Mouse (Mus musculus) 3T3-L1 (cell line): ENCODE data around the gene Il2rb.
A peak's percentile ranks its signal among the peaks of the same experiment; 100 is the strongest.

Experiments
- DNase-seq: peaks from one replicate; pipeline ENCODE4 v3.0.0-alpha.2; 2015; ENCODE audit warnings: low read depth, low spot score

Il2rb gene

DNA sequence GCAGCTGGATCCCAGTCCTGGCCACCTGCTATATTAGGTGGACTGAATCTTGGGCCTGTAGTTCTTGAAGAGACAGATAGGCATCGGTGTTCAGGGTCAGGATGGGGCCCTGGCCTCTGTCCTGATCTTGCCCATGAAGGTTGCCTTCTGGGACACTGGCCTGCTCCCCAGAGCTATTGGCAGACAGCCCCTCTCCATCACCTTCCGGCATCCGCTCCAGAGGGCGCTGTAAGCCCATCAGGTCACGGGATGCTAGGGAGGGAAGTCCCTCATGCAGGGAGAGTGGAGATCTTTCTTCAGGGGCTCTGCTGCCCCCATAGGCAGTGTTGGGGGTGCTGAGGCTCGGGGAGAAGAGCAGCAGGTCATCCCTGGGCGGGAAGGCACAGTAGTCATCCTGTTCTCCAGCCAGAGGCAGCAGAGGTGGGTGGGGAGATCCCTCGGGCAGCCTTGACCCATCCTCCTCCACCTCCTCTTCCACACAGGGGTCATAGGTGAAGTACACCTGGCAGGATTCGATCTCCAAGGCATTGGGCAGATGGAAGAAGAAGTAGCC, 13.5 kb downstream of the Il2rb start:
- DNase-seq: no peak

DNA sequence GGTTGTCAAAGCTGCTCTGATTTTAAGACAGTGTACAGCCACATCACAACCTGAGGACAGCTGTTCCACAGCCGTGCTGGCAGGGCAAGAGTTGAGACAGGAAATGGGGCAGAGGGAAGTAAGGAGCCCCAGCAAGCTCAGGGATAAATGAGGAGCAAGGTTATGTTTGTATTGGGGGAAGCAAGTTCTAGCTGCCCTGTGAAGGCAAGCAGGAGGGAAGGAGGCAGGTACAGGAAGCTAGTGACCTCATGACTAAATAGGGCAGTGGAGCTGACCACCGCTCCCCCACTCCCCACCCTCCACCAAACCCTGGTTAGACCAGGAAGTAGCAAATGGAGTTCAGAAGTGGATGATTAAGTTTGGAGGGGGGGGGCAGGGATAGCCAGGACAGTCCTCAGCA, 14.1 kb downstream of the Il2rb start:
- no peak for DNase-seq

DNA sequence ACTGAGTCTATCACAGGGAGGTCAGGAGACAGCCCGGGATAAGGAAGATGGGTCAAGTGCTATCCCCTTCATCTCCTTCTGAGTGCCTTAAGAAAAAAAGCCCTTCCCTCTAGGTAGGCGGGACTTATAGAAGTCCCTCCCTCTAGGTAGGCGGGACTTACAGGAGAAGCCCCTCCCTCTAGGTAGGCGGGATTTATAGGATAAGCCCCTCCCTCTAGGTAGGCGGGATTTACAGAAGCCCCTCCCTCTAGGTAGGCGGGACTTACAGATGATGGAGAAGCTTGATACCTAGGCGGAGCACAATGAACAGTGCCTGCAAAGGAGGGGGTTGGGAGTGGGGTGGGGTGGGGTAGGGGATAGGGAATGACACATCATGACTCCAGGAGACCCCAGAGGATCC, 15.0 kb downstream of the Il2rb start:
- peak; percentile 8 for DNase-seq

DNA sequence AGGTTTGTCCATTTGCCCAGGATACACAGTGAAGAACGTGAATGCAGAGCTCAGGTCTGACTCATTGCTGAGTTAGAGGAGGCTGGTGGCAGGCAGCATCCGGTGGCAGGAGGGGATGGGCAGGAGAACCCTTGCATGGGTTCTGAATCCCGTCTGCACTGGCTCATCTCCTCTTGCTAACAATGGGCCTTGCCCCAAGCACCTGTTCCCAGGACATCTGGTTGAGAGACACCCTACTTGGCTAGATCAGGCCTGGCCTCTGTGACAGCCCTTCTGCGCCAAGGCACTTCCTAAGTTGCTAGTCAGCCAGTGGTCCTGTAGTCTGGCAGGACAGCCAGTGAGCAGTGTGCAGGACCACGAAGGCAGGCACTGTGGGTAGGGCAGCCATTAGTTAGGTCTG, 15.6 kb downstream of the Il2rb start:
- peak; percentile 43 for DNase-seq

DNA sequence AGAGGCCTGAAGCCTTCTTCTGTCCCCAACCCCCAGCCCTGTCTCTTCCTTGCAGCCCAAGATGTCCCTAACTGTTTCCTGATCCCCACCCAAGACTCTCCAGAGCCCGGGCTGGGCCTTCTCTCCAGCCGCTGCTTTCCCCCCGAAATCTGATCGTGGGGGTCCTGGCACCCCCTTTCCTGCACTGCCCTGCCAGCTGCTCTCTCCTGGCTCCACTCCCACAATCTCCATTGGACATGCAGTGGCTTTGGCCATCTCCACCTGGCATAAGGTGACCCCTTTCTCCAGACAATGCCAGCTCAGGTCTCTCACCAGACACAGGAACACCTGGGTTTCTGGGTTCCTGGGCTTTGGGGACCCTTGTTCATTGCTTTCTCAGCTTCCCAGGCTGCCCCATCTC, 17.0 kb downstream of the Il2rb start:
- no peak for DNase-seq

DNA sequence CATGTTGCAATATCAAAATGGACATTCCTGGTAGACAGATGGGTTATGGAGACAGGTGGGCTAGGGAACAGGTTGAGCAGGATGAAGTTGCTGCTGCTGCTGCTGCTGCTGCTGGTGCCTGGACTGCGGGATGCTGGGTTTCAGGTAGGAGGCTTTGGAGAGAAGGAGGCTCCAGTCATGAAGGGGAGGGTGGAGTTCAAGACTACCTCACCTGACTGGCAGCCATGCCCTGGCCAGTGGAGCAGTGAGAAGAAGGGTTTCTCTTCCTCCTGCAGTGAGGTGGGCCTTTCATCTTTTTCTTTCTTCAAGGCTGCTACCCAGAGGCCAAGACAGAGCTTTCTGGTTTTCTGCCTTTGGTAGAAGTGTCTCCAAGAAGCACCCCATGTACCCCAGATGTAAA, 18.2 kb downstream of the Il2rb start:
- DNase-seq: no peak

DNA sequence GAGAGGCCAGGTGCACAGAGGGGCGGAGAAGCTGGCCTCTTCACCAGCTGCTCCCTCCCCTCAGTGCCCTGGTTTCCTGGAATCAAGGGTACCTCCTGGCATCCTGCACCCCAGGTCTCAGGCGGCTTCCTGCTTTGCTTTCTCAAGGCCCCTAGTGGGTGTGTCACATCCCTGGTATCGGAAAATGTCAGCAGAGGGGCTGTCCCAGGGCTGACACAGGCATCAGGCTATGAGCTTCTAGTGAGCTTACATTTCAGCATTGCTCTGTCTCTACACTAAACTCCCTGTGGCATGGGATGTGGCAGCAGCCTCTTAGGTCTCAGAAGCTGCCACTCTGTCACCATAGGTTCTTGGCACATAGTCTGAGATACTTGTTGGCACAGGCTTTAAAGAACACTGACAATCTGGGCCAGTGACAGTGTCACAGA, 19.5 kb downstream of the Il2rb start:
- no peak for DNase-seq

DNA sequence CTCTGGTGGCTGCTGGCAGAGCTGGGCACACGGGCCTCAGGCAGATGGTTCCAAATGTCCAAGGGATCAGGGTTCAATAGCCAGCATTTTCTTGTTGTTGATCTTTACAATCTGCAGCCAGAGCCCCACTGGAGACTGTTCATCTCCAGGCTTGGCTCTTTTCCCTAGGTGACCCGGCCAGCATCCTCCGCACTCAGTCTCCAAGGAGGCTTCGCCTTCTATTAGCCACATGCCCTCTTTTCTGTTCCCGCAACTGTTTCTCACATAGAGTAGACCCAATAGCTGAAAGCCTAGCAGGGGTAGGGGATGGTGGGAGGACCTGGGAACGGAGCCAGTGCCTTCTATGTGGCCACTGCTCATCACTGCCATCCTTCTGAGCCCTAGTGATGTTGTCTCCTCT, 21.6 kb downstream of the Il2rb start:
- DNase-seq: no peak

DNA sequence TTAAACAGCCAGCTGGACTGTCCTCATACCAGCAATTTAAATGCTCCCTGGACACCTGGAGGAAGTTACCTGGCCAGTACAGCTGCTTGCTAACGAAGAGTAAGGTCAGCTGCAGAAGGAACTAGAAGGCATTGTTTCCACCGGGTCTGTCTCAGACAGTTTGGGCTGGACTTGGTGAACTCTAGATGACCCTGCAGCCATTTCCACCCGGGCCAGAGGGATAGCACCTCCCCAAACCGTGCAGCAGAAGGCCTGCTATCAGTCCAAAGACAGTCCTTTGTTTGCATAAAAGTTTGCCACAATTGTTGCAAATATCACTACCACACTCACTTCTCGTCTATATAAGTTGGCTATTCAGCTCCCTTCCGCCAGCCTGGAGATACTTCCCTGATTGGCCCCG, 23.2 kb downstream of the Il2rb start:
- DNase-seq: no peak

DNA sequence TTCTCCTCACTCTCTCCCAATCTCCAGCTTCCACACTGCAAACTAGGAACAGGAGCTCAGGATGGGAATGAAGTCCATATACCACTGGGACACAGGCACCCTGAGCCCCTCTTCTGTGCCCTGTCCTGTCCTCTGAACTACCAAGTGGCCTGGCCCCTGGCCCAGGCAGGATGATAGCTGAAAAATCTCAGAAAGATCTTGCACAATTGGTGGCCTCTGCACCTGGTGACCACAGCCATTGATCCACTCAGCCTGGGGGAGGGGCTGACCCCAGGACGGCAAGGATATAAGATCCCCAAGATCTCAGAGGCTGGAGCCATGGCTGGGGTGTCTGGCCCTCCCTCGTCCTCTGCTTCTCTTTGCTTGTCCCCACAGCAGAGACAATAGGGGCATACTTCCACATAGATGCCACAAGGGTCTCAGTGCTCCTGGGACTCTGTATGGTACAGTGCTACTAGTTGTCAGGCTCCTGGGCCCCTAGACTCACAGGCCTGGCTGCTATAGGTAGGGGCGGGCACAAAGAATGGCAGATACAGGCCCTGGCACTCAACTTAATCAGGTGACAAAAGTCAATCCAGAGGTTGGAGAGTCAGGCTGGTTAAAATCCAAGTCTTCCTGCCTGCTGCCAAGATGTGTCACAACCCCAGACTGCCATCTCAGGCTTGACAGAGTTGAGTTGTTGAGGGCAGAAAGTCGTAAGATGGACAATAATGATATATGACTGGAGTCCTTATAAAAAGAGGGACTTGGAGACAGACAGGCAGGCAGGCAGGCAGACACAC, 24.4 kb downstream of the Il2rb start:
- no peak for DNase-seq

DNA sequence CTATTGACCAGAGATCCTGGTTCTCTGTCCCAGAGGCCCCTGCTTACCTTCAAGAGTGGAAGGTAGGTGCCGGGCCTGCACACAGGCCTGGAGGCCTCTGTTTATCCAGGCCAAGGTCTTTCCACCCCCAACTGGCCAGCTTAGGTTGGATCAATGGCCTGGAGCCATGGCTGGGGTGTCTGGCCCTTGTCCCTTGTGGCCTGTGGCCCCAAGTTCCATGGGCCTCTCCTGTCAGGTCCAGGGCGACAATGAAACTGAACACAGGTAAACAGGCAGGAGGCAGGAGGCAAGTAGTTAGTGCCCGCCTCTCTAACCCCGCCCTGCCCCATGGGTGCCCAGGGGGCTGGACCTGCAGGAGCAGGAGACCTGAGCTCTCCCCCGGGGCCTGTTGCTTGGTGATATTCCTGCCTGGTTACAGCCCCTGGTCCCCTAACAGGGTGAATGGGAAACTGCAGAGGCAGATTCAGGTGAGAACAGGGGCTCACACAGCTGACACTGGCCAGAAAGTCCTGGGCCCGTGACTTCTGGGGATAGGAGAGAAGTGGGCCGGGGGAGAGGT, 26.6 kb downstream of the Il2rb start, which contains the start of gene Tmprss6:
Gene Tmprss6, minus strand, starts transcription at position 256 of the 559 bp plus-strand sequence.
- no peak for DNase-seq

DNA sequence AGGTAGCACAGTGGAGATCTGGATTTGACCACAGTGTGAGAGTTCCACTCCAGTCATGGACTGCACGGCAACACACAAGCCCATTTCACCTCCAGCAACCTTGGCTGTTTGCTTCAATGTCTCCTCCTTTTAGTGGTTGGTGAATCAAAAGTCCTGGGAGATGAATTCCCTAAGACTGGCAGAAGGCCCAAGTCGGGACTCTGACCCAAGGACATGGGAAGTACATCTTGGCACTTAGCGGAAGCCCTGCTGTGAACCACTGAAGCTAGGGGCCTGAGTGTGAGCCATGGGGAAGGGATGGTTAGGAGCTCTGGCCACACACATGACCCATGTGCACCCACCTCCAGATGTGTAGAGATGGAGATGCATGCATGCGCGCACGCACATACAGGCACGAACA, 27.5 kb downstream of the Il2rb start:
- DNase-seq: no peak

DNA sequence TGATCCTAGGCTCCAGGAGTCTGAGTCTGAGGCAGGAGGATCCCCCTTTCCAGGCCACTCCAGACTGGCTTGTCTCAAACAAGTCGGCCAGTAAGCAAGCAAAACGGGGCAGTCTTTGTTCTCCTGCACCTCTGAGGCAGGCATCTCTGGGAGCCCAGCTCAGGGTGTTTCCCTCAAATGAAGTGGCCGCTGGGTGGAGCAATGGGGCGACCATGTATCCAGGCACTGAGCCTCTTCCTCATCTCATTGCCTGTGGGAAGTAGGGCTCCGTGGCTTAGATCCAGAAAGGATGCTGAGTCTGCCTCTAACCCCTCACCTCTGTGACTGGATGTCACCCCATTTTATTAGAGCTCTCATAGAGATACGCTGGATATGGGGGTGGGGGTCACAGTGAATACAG, 28.3 kb downstream of the Il2rb start:
- no peak for DNase-seq

DNA sequence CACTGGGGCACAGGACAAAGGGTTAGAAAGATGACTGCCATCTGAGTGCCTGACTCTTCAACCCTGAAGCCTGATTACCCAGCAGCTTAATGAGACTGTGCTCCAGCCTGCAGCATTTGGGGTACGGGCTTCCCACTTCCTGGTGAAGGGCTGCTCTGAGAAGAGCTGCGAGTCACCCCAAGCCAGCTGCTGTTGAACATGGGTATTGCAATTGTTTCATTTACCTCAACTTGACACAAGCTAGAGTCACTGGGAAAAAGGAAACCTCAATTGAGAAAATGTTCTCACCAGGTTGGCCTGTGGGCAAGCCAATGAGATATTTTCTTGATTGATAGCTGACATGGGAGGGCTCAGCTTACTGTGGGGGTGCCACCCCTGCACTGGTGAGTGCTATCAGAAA, 32.1 kb downstream of the Il2rb start:
- DNase-seq: no peak

DNA sequence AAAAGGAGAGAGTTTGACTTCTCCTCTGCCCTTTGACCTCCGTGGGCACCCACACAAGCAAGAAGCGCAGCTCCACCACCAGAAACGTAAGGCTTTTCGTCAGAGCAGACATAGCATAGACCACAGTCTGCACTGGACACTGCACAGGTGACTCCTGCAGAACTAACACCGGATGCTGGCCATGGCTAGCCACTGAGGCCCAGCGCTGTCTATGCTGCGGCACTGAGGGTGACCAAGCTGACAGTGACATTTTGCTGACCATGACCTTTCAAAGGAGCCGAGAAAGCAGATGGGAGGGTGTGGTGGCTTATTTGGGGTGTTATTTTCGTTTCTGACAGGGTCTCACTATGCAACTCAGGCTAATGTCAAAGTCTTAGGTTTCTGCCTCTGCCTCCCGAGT, 37.9 kb downstream of the Il2rb start:
- no peak for DNase-seq

DNA sequence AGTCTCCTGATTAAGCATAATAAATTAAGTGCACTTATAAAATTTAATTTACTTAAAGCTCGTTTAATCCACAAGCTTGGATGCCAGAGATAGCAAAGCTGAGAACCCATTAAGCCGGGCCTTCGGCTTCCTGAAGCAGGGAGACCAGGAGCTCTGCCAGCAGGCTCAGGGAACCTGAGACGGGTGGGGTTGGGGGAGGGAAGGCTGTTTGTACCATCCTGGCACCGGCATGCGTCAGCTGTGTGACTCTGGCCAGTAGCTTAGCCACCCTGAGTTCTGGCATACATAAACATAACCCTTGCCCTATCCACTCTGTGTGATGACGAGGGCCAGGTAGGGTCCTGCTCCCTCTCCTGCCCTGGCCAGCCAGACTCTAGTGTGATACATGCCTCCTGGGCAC, 39.0 kb downstream of the Il2rb start:
- no peak for DNase-seq

DNA sequence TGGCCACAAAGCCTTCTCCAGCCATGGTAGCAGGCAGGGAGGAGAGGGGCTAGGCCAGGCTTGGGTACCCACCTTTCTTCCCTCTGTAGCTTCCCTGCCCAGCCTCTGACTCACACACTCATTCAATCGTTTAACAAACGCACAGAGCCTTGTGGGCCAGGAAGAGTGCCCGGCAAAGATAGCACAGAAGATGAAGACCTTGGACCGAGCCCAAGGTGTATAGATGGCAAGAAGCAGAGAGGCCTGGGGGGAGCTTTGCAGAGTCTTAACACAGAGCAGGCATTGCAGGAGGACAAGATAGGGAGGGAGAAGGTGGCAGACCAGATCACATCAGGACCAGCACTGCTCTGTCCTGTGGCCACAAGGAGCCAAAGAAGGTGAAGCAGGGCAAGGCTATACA, 39.9 kb downstream of the Il2rb start:
- DNase-seq: no peak

DNA sequence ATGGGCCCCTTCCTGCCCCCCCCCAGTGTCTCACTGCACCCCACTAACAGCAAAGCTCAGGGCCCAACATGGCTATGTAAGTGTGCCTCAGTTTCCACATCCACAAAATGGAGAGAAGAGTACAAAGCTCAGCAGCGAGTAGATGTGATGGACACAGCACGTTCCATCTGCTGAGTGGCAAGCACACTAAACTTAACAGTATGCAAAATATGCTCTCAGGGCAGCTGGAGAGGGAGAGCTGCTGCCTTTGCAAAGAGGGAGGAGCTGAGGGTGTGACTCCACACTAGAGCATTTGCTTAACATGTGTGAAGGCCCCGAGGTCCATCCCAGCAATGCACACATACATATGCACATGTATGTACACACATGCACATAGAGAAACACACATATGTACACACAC, 42.1 kb downstream of the Il2rb start:
- peak; percentile 40 for DNase-seq

DNA sequence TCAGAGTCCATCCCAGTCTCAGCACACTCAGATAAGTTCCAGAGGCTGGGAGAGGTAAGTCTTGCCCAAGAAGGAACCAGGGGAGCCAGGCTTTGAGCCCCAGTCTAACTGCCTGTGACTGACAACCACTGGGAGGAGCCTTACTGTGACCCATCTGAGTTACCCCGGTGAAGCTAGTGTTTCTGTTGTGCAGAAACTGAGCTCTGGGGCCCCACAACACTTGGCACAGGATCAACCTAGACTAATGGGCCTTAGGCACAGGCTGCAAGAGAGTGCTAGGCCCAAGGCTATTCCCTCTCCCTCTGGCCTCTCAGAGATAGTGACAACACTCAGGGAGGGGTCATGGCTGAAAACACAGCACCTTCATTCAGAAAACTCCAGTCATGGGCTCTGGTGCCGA, 43.9 kb downstream of the Il2rb start:
- no peak for DNase-seq

DNA sequence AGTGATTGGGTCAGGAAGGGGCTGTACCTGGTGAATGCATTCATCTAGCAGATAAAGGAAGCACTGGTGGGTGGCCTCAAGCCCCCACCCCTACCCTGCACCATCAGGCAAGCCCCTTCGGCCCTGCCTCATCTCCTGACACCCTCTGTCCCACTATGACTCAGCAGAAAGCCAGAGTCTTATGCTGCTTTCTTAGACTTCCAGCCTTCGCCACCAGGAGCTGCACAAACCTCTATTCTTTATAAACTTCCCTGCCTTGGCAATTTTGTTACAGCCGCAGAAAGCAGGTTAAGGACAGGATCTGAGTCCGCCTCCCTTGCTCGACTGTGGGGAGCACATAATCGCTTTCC, 44.7 kb downstream of the Il2rb start:
- peak; percentile 84 for DNase-seq

DNA sequence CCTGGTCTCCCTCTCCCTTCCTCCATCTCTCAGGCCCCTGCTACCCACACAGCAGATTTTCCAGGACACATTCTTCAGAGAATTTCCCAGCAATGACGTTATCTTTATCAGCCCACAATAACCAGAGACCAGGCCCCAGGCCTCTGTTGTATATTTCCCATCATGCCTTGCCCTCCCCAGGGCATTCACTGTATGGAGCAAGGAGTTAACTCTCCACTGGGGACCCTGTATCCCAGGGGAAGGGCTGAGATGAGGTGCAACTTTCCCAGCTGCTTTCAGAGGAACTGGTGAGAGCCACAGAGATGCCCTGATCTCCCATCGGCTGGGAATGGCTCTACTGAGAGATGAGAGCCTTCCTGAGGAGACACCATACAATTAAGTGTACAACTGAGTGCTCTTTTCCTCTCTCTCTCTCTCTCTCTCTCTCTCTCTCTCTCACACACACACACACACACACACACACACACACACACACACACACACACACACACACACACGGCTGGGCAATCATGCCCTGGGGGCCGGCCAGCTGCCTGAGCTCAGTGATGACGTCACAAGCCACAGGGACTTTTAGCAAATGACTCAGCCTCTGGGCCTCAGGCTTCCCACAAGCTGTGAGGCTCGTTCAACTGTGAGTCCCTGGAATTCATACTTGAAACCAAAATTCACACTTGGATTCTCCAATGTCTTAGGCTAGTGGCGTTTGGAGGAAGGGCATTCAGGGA, 45.2 kb downstream of the Il2rb start:
- DNase-seq: peak; percentile 98

DNA sequence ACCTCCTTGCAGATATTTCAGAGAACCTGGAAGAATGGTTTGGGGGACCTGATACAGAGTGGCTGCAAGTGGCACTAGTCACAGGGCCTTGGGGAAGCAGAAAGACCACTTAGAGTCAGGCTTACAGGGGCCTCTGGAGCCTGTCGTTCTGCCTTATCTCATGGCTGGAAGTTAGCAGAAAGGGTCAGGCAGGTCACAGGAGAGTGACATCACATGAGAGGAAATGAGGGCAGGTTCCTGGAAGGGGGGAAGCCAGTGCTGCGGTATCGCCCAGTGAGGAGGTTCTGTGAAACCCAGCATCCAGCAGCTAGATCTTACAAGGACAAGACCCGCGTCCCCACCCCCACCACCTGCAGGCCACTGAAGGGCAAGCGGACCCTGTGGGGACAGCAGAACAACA, 45.9 kb downstream of the Il2rb start:
- no peak for DNase-seq
